Mouse (Mus musculus) embryonic facial prominence, embryonic 10.5 days (tissue): ENCODE data around the gene Lypd4. TPM values are rescaled to one million over a fixed set of nuclear protein-coding genes. Genes with fewer than 3 reads are reported as not detected.
"Not testable (repeated sequence)": the region's sequence is repeated elsewhere in the genome, so short reads cannot be mapped to it uniquely, and the experiment has no call there.

ENCODE experiments used
- DNase-seq: peaks from one replicate; pipeline ENCODE4 v3.0.0-alpha.2; 2017; ENCODE audit warnings: low spot score
- H3K27ac ChIP-seq: fragments of 300-500 bp; sonication (generic); replicated peaks from 2 replicates; pipeline ENCODE4 v1.5.1; 2016; ENCODE audit warnings: mild to moderate bottlenecking
- H3K27me3 ChIP-seq: fragments of 300-500 bp; sonication (generic); replicated peaks from 2 replicates; pipeline ENCODE4 v1.6.1; 2016; ENCODE audit warnings: low read depth, mild to moderate bottlenecking; ENCODE audit not compliant: poor library complexity, severe bottlenecking
- H3K36me3 ChIP-seq: fragments of 300-500 bp; sonication (generic); replicated peaks from 2 replicates; pipeline ENCODE4 v1.6.1; 2016; ENCODE audit warnings: mild to moderate bottlenecking, moderate library complexity
- H3K4me1 ChIP-seq: fragments of 300-500 bp; sonication (generic); 2 replicates; pipeline ENCODE4 v1.6.1; 2016
- H3K4me3 ChIP-seq: fragments of 300-500 bp; sonication (generic); 2 replicates; pipeline ENCODE4 v1.5.1; 2016; ENCODE audit warnings: mild to moderate bottlenecking, moderate library complexity
- H3K9me3 ChIP-seq: fragments of 300-500 bp; sonication (generic); 2 replicates; pipeline ENCODE4 v1.6.1; 2016; ENCODE audit warnings: mild to moderate bottlenecking
- WGBS: fragments of 180-500 bp; shearing (Covaris S2); methylation state at CpG from one replicate; pipeline ENCODE4 v1.1.7; 2016; 5-methylcytosine and 5-hydroxymethylcytosine counted together
- polyA plus RNA-seq: library from polyadenylated mRNA; unstranded; fragments of >200 nt; fragmentation: Nextera tagmentation; extraction: Ambion mirVana; gene quantifications from 2 replicates; pipeline ENCODE4 v1.2.1, GENCODE M21; 2016

Lypd4 gene
- polyA plus RNA-seq, 1 experiment from 2014 or later, result not detected

GRCm38 (mm10) chr7:24853695-24854094 is 16.0 kb downstream of the Lypd4 start:
- Histone ChIP-seq H3K27ac (peak overlapping the region; percentile 69), H3K9me3 (no peaks in the 10 kb centered on the region), H3K4me1 (peaks cover 34% of the 10 kb centered on the region), H3K27me3 (no peaks in the 10 kb centered on the region), H3K36me3 (no peaks in the 10 kb centered on the region), H3K4me3 (peak overlapping the region; percentile 27; the same call in 1 of the 2 replicates)
- WGBS, result 33% methylated on average over 7 of the region's 7 CpGs
- DNase-seq, result peak; percentile 47

DNA sequence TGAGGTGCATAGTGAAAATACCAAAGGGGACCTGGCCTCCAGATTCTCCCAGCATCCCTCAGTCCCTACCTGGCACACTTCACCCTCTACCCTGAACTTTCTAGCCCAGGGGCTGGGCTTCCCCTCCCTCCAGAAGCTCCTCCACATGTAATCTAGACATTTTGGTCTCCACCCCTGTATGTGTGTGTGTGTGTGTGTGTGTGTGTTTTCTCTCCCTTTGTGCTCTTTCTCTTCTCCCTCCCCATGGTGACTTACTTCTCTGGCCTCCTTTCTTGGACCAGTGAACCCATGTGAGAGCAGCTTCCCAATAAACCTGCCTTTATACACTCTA is 16.5 kb downstream of the Lypd4 start:
- no peak overlapping the region for H3K4me3 ChIP-seq
- no peaks in the 10 kb centered on the region for H3K9me3 ChIP-seq
- DNase-seq, result no peak
- peak overlapping the region; percentile 69 for H3K27ac ChIP-seq
- H3K4me1 ChIP-seq, result peaks cover 34% of the 10 kb centered on the region
- no peaks in the 10 kb centered on the region for H3K36me3 ChIP-seq
- no peaks in the 10 kb centered on the region for H3K27me3 ChIP-seq

DNA sequence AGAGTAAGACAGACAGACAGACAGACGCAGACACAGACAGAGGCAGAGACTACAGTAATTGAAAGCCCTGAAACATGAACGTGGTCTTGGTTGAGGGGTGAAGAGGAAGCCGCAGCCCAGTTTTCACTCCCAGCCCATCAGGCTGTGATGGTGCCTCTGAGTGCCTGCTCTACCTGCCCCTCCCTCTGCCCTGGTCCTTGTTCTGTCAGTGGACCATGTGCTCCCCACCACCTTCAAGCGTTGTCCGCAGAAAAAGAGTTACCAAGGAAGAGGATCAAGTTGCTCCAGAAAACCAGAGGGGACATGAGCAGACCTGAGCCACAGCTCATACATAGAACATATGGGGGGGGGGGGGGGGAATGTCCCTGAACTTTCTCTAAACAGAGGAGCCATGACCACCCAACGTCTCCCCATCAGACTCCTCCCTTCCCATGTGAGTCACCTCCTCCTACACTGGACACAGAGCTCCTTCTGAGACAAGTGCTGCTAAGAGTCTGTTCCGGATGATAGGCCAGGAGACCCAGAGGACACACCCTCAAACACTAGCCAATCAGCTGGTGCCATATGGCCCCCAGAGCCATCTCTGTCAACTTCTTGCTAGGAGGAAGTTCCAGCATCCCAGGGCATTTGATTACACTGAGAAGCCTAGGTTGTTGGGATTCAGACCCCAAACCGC is 17.0 kb downstream of the Lypd4 start:
- H3K4me3 ChIP-seq, result no peak overlapping the region
- H3K9me3 ChIP-seq, result no peaks in the 10 kb centered on the region
- 82% methylated on average over 8 of the region's 8 CpGs for WGBS
- H3K36me3 ChIP-seq, result no peaks in the 10 kb centered on the region
- no peak for DNase-seq
- no peaks in the 10 kb centered on the region for H3K27me3 ChIP-seq
- H3K4me1 ChIP-seq, result peaks cover 34% of the 10 kb centered on the region
- peak overlapping the region; percentile 69 for H3K27ac ChIP-seq

- H3K9me3 ChIP-seq, result no peaks in the 10 kb centered on the region
- H3K27ac ChIP-seq, result peak overlapping the region; percentile 65
- no peak for DNase-seq
- H3K36me3 ChIP-seq, result no peaks in the 10 kb centered on the region
- 89% methylated on average over 5 of the region's 5 CpGs for WGBS
- H3K27me3 ChIP-seq, result no peaks in the 10 kb centered on the region
- H3K4me1 ChIP-seq, result peaks cover 29% of the 10 kb centered on the region
- no peak overlapping the region for H3K4me3 ChIP-seq
Observed at GRCm38 (mm10) chr7:24851596-24852325, 18.0 kb downstream of the Lypd4 start.

GRCm38 (mm10) chr7:24850899-24851303 is 18.8 kb downstream of the Lypd4 start:
- WGBS, result 43% methylated on average over 6 of the region's 6 CpGs
- no peaks in the 10 kb centered on the region for H3K36me3 ChIP-seq
- H3K27me3 ChIP-seq, result no peaks in the 10 kb centered on the region
- H3K27ac ChIP-seq, result peak overlapping the region; percentile 65
- DNase-seq, result peak; percentile 72
- H3K4me1 ChIP-seq, result peaks cover 33% of the 10 kb centered on the region
- no peaks in the 10 kb centered on the region for H3K9me3 ChIP-seq
- no peak overlapping the region for H3K4me3 ChIP-seq

- Histone ChIP-seq H3K36me3 (no peaks in the 10 kb centered on the region), H3K27me3 (no peaks in the 10 kb centered on the region), H3K9me3 (no peaks in the 10 kb centered on the region), H3K4me1 (peaks cover 39% of the 10 kb centered on the region), H3K27ac (no peak overlapping the region), H3K4me3 (no peak overlapping the region)
- DNase-seq, result peak; percentile 39
- 21% methylated on average over 5 of the region's 5 CpGs for WGBS
Observed at GRCm38 (mm10) chr7:24850162-24850561, 19.6 kb downstream of the Lypd4 start.

DNA sequence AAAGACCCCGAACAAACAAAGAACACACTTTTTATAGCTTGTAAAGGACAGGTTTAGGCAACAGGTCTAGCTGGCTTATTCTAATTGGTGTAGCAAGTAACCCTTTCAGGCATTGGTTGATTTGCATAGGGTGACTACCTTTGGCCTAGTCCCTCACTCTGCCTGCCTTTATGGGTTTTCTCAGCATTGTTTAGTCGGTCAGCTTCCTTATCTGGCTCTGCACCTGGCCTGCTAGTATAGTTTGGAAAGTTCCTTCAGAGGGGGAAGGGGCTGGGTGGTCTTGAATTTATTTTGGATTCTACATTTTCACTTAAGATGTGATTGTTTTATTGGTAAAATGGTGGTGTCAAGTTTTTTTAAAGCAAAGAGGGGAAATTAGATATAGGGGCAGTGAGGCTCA is 23.2 kb downstream of the Lypd4 start:
- H3K4me1 ChIP-seq, result peaks cover 24% of the 10 kb centered on the region
- H3K4me3 ChIP-seq, H3K36me3 ChIP-seq, H3K27me3 ChIP-seq, H3K27ac ChIP-seq, H3K9me3 ChIP-seq, DNase-seq: not testable (repeated sequence)
- WGBS, result 46% methylated on average over 2 of the region's 2 CpGs

DNA sequence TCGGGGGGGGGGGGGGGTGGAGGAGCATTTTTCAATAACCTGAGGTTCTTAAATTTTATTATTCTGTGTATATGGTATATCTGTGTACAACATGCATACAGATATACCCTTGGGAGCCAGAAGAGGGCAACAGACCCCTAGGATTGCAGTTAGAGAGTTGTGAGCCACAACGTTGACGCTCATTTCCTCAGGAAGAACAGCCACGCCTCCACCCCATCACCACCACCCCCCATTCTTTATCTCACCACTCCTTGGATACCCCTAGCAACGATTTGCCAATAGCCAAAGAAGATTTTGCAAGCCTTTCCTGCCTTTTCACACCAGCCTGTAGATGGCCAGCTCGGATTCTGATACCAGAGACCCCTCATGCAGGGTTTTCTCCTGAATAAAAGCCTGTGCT is 24.0 kb downstream of the Lypd4 start:
- peak; percentile 50 for DNase-seq
- H3K27ac ChIP-seq, result no peak overlapping the region
- H3K36me3 ChIP-seq, result no peaks in the 10 kb centered on the region
- H3K9me3 ChIP-seq, result no peaks in the 10 kb centered on the region
- H3K4me3 ChIP-seq, result no peak overlapping the region
- H3K4me1 ChIP-seq, result peaks cover 18% of the 10 kb centered on the region
- WGBS, result 6% methylated on average over 6 of the region's 6 CpGs
- H3K27me3 ChIP-seq, result no peaks in the 10 kb centered on the region

DNA sequence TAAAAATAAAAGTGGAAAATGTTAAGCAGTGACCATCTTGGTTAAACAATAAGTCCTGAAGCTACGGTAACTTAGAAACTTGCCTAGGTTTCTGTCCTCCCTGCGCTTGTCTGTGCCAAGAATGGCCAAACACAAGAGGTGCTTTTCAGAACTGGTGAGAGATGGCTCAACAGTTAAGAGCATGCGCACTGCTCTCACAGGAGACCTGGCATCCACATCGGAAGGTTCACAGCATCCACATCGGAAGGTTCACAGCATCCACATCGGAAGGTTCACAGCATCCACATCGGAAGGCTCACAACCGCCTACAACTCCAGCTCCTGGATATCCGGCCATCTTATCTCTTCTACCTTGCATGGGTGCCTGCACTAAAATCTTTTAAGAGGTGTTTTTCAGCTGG is 24.6 kb downstream of the Lypd4 start:
- Histone ChIP-seq H3K4me1 (peaks cover 20% of the 10 kb centered on the region), H3K4me3 (no peak overlapping the region), H3K27ac (no peak overlapping the region), H3K36me3 (no peaks in the 10 kb centered on the region), H3K27me3 (no peaks in the 10 kb centered on the region), H3K9me3 (no peaks in the 10 kb centered on the region)
- DNase-seq, result no peak
- 84% methylated on average over 9 of the region's 9 CpGs for WGBS

DNA sequence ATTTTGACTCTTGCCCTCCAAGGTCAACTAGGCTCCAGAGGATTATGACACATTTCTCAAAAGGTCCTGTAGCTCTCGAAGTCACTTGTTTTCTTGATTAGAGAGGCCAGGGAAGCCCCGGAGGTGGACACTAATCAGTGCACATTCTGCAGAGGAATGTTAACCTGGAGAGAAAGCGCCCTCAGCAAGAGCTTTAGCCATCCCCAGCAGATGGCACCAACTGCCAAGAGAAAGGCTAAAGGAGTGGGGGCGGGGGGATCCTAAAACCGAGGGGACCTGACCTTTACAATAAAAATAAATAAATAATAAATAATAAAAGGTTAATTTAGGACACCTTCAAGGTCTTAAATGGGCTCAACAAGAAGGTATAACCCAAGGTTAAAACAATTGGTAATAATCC is 25.6 kb downstream of the Lypd4 start:
- no peak overlapping the region for H3K27ac ChIP-seq
- H3K36me3 ChIP-seq, result no peaks in the 10 kb centered on the region
- no peak overlapping the region for H3K4me3 ChIP-seq
- H3K4me1 ChIP-seq, result peaks cover 26% of the 10 kb centered on the region
- WGBS, result 40% methylated on average over 5 of the region's 5 CpGs
- H3K27me3 ChIP-seq, result no peaks in the 10 kb centered on the region
- no peak for DNase-seq
- no peaks in the 10 kb centered on the region for H3K9me3 ChIP-seq

DNA sequence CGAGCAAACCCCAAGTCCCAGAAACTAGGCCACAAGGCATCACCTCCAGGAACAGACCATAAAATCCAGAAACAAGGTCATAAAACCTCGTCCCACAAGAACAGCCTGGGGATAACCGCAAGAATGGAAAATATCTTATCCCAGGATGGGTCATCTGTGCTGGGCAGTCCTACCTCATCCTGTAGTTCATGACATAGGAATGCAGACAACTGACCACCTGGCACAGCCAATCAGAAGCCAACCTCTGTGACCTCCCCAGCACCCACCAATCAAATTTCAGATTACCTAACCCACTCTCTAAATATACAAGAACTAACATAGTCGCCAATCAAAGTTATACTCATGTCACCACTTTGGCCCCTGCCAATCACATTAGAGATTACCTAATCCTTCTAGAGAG is 28.7 kb downstream of the Lypd4 start:
- 80% methylated on average over 4 of the region's 4 CpGs for WGBS
- Histone ChIP-seq H3K4me3 (no peak overlapping the region), H3K27ac (no peak overlapping the region), H3K27me3 (no peaks in the 10 kb centered on the region), H3K9me3 (no peaks in the 10 kb centered on the region), H3K36me3 (no peaks in the 10 kb centered on the region), H3K4me1 (peaks cover 24% of the 10 kb centered on the region)
- no peak for DNase-seq

GRCm38 (mm10) chr7:24840331-24840730 is 29.4 kb downstream of the Lypd4 start:
- DNase-seq, result no peak
- H3K36me3 ChIP-seq, result no peaks in the 10 kb centered on the region
- WGBS, result 55% methylated on average over 3 of the region's 3 CpGs
- no peak overlapping the region for H3K27ac ChIP-seq
- no peak overlapping the region for H3K4me3 ChIP-seq
- no peaks in the 10 kb centered on the region for H3K9me3 ChIP-seq
- H3K4me1 ChIP-seq, result peaks cover 18% of the 10 kb centered on the region
- no peaks in the 10 kb centered on the region for H3K27me3 ChIP-seq

- 75% methylated on average over 8 of the region's 8 CpGs for WGBS
- H3K36me3 ChIP-seq, result no peaks in the 10 kb centered on the region
- DNase-seq, result no peak
- peaks cover 18% of the 10 kb centered on the region for H3K4me1 ChIP-seq
- H3K27ac ChIP-seq, result no peak overlapping the region
- no peaks in the 10 kb centered on the region for H3K27me3 ChIP-seq
- H3K9me3 ChIP-seq, result no peaks in the 10 kb centered on the region
- H3K4me3 ChIP-seq, result no peak overlapping the region
Observed at GRCm38 (mm10) chr7:24839410-24839808, 30.3 kb downstream of the Lypd4 start.
